Mouse (Mus musculus): ENCODE results near the gene Gdf7.
A peak's percentile ranks its signal among the peaks of the same experiment; 100 is the strongest.

Gene Gdf7

GRCm38 (mm10) chr12:8327675-8328053, 25.9 kb upstream of the Gdf7 start:
- DNase-seq (ENCODE audit: low read depth, low spot score), result no peak

DNA sequence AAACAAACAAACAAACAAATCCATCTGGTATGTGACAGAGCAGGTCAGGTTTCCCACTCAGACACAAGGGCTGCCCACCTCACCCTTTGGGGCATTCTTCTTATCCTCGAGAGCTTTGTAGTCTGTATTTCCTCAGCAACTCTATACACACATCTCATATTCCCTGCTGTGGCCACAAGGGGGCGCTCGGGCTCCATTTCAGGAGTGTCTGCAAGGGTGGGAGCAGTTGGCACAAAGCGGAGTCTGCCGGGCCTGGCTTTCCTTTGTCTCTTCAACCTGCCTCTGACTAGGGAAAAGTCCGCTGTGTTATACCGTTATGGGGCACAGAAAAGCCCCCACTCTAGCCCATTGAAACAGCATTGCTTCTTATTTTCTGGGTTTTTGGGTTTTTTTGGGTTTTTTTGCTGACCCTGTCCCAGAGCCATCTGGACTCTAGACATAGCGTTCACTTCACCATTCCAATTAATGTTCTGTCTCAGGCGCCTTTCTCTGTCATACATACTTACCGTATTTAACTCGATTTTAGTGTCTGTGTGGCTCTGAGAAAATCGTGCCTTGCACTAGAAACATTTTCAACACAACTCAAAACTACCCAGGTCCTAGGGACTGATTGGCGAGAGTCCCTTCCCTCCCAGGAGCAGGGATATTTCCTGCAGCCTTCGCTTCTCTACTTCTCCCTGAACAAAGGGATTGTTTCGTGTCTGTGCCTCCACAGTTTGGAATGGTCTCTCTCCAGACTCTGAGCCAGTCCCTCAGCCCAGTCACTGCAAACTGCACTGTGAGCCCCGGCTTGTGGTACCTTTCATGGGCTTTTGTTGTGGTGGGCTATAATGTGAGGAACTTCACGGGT, 25.3 kb upstream of the Gdf7 start:
- peak; percentile 80 for DNase-seq (ENCODE audit: low read depth, low spot score)

DNA sequence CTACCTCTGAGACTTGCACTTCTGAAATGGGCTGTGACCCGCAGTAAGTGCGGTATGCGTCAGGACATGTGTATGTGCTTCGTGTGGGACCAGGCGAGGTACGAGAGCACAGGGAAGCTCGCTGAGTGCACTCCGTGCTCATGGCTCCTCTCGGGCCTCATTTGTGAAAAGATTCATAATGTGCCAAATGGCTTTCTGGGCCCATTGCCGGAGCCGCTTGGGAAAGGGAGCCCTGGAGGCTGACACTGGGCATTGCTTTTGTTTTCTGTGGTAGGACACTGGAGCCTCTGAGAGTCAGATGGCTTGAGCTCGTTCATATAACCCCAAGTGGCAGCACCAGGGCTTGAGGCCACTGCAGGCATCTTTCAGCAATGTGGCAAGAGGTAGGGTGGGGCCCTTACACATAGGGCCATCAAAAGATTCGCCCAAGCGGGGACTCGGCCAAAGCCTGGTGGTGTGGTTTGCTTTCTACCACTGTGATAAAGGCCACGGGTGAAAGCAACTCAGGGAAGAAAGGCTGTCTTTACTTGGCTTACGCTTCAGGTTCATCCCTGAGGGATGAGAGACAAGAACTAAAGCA, 24.3 kb upstream of the Gdf7 start:
- peak; percentile 67 for DNase-seq (ENCODE audit: low read depth, low spot score)

DNA sequence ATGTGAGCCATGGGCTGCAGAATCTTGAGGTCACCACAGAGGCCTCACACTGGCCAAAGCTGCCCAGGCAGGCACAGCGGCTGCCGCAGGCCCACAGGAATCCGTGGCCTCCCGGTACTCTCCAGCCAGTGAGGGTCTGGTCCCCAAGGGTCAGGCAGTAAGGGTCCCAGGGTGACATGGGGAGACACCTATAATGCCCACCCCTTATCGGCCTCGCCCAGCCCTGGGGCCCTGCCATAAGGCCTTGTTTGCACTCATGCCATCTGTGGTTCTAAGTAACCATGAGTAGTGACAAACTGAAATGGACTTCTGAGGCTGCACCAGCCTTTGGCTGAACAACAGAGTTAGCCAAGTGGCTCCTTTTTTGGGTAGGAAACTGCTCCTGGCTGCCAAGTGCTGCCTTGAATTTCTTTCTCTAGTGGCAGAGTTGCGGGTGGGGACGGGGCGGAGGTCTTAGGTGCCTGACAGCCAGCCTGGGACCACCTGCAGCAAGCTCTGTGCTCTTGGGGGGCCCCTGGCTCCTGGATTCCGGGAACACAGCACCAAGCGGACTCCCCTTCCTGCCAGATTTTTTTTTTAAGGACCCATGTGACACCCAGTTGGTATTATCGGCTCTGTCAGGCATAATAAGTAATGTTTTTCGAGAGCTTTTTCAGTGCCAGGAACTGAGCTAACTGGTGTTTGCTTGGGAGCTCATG, 23.6 kb upstream of the Gdf7 start:
- DNase-seq (ENCODE audit: low read depth, low spot score), result no peak

- no peak for DNase-seq (ENCODE audit: low read depth, low spot score)
Observed at GRCm38 (mm10) chr12:8324086-8324485, 22.3 kb upstream of the Gdf7 start.

GRCm38 (mm10) chr12:8321506-8321905, 19.8 kb upstream of the Gdf7 start:
- no peak for DNase-seq (ENCODE audit: low read depth, low spot score)

- DNase-seq (ENCODE audit: low read depth, low spot score), result no peak
Observed at GRCm38 (mm10) chr12:8320084-8320713, 18.4 kb upstream of the Gdf7 start.

- DNase-seq (ENCODE audit: low read depth, low spot score), result no peak
Observed at GRCm38 (mm10) chr12:8316541-8316940, 14.8 kb upstream of the Gdf7 start.

- DNase-seq (ENCODE audit: low read depth, low spot score), result no peak
Observed at GRCm38 (mm10) chr12:8313773-8314172, 12.0 kb upstream of the Gdf7 start.

- DNase-seq (ENCODE audit: low read depth, low spot score), result no peak
Observed at GRCm38 (mm10) chr12:8313270-8313771, 11.6 kb upstream of the Gdf7 start, which contains the start of gene Hs1bp3. TSS of gene Hs1bp3 (plus strand) at chr12:8313432.

- no peak for DNase-seq (ENCODE audit: low read depth, low spot score)
Observed at GRCm38 (mm10) chr12:8312266-8312665, 10.5 kb upstream of the Gdf7 start.

DNA sequence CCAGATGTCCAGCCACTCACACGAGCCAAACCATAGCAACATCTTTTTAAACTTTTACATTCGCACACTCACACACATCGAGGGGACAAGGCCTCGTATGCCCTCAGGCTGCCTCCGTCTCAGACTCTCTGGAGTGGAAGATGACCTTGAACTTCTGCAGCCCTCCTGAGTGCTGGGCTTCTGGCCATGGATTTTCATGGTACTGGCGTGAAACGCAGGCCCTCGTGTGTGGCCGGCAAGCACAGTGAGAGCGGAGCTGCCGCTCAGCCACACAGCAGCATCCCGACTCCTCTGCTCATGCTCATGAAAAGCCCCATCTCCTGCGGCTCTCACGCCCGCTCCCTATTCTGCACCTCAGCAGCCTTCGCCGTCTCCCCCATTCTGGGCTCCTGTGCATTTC, 9.2 kb upstream of the Gdf7 start:
- DNase-seq (ENCODE audit: low read depth, low spot score), result no peak

DNA sequence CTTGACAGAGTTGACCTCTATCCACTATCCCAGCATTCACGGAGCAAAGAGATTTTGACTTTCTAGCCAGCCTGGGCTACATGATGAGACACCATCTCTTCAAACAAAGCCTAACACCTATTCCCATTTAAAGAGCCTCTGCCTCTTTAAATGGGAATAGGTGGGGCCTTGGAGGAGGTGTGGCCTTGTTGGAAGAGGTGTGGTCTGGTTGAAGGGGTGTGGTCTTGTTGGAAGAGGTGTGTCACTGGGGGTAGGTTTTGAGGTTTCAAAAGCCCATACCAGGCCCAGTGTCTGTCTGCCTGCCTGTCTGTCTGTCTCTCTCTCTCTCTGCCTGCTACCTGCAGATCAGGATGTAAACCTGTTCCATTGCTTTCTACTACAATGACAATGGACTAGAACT, 5.2 kb upstream of the Gdf7 start:
- DNase-seq (ENCODE audit: low read depth, low spot score), result no peak

GRCm38 (mm10) chr12:8306432-8306831, 4.7 kb upstream of the Gdf7 start:
- DNase-seq (ENCODE audit: low read depth, low spot score), result no peak

GRCm38 (mm10) chr12:8305258-8305657, 3.5 kb upstream of the Gdf7 start:
- no peak for DNase-seq (ENCODE audit: low read depth, low spot score)

GRCm38 (mm10) chr12:8301011-8301814, 541 bp downstream of the Gdf7 start:
- DNase-seq (ENCODE audit: low read depth, low spot score), result no peak

GRCm38 (mm10) chr12:8300521-8300920, 1.2 kb downstream of the Gdf7 start:
- no peak for DNase-seq (ENCODE audit: low read depth, low spot score)

DNA sequence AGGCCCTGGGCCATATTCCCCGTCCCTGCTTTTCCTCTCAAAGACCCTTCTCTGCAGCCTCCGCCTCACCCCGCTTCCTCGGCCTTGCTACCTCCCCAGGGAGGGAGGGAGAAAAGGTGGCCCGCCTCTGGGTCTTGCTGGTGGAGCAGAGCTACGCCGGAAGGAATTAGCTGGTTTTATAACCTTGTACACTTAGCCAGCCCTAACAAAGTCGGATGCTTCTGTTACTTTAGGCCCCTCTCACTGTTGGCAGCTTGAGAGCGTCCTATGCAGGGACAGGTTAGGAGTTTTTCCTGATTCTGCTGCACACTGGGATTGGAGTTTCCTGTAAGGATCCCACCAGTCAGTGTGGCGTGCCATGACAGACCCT, 1.7 kb downstream of the Gdf7 start:
- DNase-seq (ENCODE audit: low read depth, low spot score), result no peak

DNA sequence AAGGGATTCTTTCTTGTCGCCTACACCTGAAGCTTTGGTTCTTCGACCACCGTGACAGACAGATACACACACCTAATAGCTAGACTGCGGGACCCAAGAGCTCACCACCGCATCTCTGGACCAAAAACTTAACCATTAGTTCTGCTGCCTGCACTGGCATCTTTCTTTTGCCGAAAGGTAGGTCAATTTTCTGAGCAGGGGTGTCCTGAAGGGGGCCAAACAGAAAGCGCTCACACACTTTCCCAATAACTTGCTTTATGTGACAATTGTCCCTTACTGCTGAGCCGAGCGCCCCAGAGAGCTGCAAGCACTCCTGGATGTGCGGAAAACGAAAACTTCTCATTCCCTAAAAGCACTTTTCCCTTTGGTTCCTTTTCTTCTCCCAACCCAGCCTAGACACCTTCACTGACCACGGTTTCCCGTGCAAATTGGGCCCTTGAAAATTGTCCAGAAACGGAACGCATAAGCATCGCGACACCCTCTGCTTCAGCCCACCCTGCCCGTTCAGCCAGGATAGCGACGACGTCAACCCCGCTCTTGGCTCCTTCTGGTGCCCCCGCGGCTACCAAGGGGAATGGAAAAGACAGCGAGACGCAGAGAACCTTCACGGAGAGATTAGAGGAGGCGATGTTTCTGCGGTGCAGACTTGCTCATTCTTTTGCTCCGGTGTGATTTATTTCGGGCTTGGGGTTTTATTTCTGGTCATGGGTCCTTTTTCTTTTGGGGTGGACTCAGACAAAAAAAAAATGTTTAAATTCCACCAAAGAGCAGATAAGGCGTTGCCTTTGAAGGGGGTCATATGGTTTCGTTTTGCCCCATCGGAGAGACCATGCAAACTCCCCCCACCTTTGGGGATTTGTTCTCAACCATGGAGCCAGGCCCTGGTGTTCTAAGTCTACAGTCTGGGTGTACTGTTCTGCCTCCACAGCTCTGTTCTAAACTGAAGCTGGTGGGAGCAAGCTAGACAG, 2.3 kb downstream of the Gdf7 start:
- DNase-seq (ENCODE audit: low read depth, low spot score), result no peak
